Mouse (Mus musculus) liver (tissue): ENCODE data around the gene Armc10.
"Not testable (repeated sequence)": the region's sequence is repeated elsewhere in the genome, so short reads cannot be mapped to it uniquely, and the experiment has no call there.

Source experiments
- DNase-seq: peaks from one replicate; pipeline ENCODE4 v3.0.0-alpha.2; 2020; ENCODE audit warnings: mixed read lengths

The Armc10 gene

GRCm38 (mm10) chr5:21667191-21668137 lies 21.9 kb downstream of the Armc10 start:
- no peak for DNase-seq

GRCm38 (mm10) chr5:21669307-21669706 lies 23.7 kb downstream of the Armc10 start:
- DNase-seq = no peak

- DNase-seq = peak; percentile 76
Measured at GRCm38 (mm10) chr5:21672812-21673635, 27.4 kb downstream of the Armc10 start.

GRCm38 (mm10) chr5:21673742-21674141 lies 28.1 kb downstream of the Armc10 start:
- DNase-seq = no peak

- no peak for DNase-seq
Measured at GRCm38 (mm10) chr5:21675019-21675418, 29.4 kb downstream of the Armc10 start.

GRCm38 (mm10) chr5:21675494-21675893 lies 29.9 kb downstream of the Armc10 start:
- DNase-seq = no peak

GRCm38 (mm10) chr5:21677939-21678338 lies 32.3 kb downstream of the Armc10 start:
- DNase-seq = no peak

- DNase-seq = no peak
Measured at GRCm38 (mm10) chr5:21678363-21678762, 32.8 kb downstream of the Armc10 start.

GRCm38 (mm10) chr5:21680029-21680428 lies 34.4 kb downstream of the Armc10 start:
- DNase-seq = no peak

- no peak for DNase-seq
Measured at GRCm38 (mm10) chr5:21680940-21681339, 35.3 kb downstream of the Armc10 start.

GRCm38 (mm10) chr5:21683811-21684210 lies 38.2 kb downstream of the Armc10 start:
- DNase-seq = no peak

GRCm38 (mm10) chr5:21685001-21685400 lies 39.4 kb downstream of the Armc10 start:
- no peak for DNase-seq

GRCm38 (mm10) chr5:21687042-21687441 lies 41.4 kb downstream of the Armc10 start:
- DNase-seq = no peak

GRCm38 (mm10) chr5:21692230-21692629 lies 46.6 kb downstream of the Armc10 start:
- DNase-seq = no peak

- no peak for DNase-seq
Measured at GRCm38 (mm10) chr5:21693372-21693870, 47.8 kb downstream of the Armc10 start.

- DNase-seq = no peak
Measured at GRCm38 (mm10) chr5:21694854-21695490, 49.4 kb downstream of the Armc10 start.

GRCm38 (mm10) chr5:21699555-21699954 lies 53.9 kb downstream of the Armc10 start:
- not testable (repeated sequence) for DNase-seq

- no peak for DNase-seq
Measured at GRCm38 (mm10) chr5:21700272-21700821, 54.7 kb downstream of the Armc10 start.

- DNase-seq = no peak
Measured at GRCm38 (mm10) chr5:21700934-21701333, 55.3 kb downstream of the Armc10 start.

- DNase-seq = peak; percentile 99
Measured at GRCm38 (mm10) chr5:21701351-21702008, 55.9 kb downstream of the Armc10 start, which contains the start of gene Napepld. Gene Napepld (minus strand): TSS chr5:21701396.

- DNase-seq = no peak
Measured at GRCm38 (mm10) chr5:21702009-21702364, 56.4 kb downstream of the Armc10 start.

- no peak for DNase-seq
Measured at GRCm38 (mm10) chr5:21702873-21703475, 57.4 kb downstream of the Armc10 start.
